Mouse (Mus musculus): ENCODE data around the gene Gm5431. TPM values are rescaled to one million over a fixed set of nuclear protein-coding genes. Genes with fewer than 3 reads are reported as not detected.
"Not testable (repeated sequence)": the region's sequence is repeated elsewhere in the genome, so short reads cannot be mapped to it uniquely, and the experiment has no call there.

Gene Gm5431
- total RNA-seq, 4 experiments from 2014 or later = 0.47 to 1.2 (median 0.90) TPM

- peak; percentile 77 for DNase-seq (ENCODE audit: low spot score)
Measured at GRCm38 (mm10) chr11:48871201-48871772, 30.7 kb downstream of the Gm5431 start, which contains the start of gene Irgm1. TSS of gene Irgm1 (minus strand) at chr11:48871683.

GRCm38 (mm10) chr11:48870781-48871180 lies 31.2 kb downstream of the Gm5431 start:
- DNase-seq (ENCODE audit: low spot score) = no peak

GRCm38 (mm10) chr11:48869380-48870110 lies 32.5 kb downstream of the Gm5431 start:
- DNase-seq (ENCODE audit: low spot score) = no peak

DNA sequence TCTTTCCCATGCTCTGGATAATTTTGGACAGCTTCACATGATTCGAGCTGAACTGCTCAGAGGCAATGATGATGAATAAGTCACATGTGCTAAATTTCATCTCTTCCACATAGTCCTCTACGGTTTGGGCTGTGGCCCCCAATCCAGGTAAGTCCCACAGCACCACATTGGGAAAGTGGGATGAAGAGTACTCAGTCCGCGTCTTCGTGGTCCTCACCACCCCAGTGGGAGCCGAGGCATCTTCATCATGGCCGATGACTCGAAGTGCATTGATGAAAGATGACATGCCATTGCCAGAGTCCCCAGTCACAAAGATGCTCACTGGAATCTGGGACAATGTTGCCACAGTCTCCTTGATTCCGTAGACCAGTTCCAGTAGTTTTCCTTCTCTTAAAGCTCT lies 35.5 kb downstream of the Gm5431 start:
- no peak for DNase-seq (ENCODE audit: low spot score)

DNA sequence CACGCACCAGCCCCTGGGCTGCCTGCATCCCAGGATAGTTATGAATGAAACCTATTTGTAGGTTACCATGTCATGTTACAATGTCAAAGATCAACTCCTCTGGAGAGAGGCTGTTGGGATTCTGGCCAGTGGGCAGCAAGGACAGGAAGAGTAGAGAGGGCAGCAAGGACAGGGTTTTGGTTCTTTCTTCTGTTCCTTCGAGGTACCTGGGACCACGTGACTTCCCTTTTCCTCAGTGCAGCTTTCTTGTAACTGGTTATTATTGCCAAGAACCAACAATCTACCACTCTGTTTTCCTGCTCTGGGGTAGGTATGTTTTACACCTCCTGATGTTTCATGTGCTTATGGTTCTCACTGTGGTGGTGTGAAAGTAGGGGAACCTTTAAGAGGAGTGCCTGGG lies 38.2 kb downstream of the Gm5431 start:
- DNase-seq (ENCODE audit: low spot score) = no peak

- no peak for DNase-seq (ENCODE audit: low spot score)
Measured at GRCm38 (mm10) chr11:48862784-48863319, 39.2 kb downstream of the Gm5431 start.

DNA sequence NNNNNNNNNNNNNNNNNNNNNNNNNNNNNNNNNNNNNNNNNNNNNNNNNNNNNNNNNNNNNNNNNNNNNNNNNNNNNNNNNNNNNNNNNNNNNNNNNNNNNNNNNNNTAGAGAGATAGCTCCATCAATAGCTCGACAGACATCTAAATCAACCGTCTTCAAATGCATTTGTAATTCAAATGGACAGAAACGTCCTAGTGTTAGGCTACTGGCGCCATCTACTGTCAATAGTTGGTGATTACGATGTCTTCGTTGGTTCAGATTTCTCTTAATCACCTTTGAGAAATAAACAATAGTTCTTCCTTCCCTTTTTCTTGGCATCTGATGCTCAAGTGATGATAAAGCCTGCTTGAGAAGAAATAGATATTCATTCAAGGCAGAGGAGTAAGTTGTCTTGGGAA lies 43.0 kb downstream of the Gm5431 start:
- peak; percentile 72 for DNase-seq (ENCODE audit: low spot score)

DNA sequence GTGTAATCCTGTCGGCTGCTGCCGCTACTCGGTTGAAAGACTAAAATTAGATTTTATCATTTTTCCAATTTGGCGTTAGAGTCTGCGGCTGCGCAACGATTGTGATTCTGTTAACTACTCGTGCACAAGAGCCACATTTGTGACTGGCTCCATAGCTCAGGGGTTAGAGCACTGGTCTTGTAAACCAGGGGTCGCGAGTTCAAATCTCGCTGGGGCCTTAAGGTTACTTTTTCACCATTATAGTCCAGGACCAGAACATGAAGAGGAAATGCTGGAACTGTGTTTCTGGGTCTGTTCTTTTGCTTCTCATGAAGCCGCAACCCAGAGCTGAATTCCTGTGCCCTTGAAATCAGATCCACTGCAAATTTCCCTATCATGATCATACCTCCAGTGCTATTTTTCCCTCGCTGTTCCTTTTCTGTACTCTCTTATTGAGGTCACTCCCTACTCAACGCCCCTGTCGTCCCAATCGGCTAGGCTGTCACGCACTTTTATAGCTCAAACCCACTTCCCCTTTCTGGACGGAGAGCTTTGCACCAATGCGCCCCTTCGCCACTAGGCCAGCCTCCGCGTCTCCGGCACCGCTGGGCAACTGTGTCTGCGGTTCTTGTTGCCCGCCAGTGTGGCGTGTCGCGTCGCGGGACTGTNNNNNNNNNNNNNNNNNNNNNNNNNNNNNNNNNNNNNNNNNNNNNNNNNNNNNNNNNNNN lies 48.4 kb downstream of the Gm5431 start:
- DNase-seq (ENCODE audit: low spot score) = peak; percentile 95

DNA sequence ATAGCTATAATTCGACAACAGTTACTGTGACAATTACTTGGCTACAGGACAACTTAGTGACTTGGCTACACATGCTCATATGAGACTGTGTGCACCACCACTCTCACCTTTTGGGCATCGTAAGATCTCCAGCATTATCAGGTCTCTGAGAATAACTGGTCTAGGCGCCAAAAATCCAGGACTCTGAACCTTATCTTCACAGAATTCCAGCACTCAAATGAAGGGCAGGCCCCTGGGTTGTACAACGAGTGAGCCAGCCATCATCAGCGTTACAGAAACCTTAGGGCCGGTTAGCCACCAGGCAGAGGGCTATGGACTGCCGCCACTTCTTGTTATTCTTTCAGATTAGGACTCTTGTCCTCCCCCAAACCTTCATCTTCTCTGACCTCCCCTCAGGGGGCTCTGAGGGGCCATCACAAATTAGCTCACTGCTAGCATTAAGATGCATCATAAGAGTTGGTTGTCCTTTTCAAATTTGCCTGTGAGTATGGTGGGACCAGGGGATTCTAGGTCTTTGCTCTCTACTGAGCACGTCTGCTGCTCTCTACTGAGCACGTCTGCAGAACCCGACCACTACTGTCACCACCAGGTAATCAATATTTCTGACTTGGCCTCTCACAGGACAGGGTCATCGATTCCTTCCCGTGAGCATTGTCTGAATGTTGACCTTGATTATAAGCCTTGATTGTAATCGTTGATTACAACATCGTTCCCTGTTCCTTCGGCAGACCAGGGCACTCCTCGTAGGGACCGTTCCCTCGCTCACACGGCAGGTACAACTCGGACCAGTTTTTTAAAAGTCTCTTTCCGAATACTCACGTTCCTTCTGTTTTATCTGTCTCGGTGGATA lies 49.2 kb downstream of the Gm5431 start:
- no peak for DNase-seq (ENCODE audit: low spot score)

DNA sequence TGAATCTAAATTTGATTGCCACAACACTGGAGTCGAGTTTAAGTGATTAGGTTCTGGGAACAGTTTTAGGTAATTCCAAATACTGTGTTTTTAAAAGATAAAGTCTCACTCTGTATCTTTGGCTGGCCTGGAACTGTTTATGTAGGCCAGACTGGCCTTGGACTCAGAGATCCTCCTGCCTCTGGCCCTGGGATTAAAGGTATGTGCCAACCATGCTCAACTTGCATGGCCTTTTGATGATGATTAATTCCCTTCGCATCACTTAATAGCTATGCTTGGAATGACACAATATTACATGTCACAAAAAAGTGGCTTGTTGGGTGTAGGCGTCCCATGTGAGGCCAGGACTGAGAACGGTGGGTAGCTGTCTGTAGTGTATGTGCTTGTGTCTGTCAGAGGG lies 49.8 kb downstream of the Gm5431 start:
- DNase-seq (ENCODE audit: low spot score) = no peak

DNA sequence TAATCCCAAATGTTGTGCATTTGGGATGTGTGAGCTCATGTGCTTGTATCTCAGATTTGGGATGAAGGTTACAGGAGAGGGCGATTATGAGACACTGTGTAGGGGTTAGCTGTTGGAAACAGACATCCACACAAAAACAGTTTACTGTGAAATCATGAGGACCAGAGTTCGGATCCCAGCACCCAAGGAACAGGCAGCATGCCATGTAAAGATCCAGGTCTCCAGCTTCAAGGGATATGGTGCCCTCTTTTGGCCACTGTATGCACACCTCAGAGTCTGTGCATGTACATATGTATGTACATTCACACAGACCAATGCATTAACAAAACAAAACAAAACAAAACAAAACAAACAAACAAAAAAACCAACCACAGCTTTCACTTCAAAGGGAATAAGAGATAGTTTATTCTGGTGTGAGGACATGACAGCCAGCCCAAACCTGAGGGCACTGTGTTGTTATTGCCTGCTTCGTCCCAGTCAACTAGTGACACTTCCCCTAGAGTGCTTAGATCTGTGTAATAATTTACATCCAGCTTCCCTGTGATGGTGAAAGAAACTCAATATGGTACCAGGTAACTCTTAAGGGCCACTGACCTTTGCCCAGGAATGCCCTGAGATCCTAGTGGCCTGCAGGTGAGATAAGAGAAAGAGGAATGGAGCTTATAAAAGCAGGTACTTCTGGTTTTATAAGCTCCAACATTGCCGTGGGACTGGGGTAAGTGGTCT lies 50.6 kb downstream of the Gm5431 start:
- no peak for DNase-seq (ENCODE audit: low spot score)

DNA sequence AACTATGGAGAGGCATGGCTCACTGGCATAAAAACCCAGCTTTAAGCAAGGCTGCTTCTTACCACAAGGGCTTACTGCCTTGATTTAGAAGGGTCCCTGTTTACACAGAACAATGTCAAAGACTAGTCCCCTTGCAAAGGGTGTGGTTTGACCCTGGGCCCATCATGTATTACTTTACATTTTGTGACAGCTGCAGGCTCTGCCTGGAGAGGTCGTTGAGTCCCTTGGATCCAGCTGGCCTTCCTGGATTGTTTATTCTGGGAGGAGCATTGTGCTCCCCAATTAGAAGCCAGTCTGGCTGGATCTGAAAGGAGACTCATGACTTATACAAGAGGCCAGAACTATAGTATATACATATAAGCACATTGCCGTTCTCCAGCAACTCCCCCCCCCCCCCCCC lies 51.8 kb downstream of the Gm5431 start:
- DNase-seq (ENCODE audit: low spot score) = no peak

DNA sequence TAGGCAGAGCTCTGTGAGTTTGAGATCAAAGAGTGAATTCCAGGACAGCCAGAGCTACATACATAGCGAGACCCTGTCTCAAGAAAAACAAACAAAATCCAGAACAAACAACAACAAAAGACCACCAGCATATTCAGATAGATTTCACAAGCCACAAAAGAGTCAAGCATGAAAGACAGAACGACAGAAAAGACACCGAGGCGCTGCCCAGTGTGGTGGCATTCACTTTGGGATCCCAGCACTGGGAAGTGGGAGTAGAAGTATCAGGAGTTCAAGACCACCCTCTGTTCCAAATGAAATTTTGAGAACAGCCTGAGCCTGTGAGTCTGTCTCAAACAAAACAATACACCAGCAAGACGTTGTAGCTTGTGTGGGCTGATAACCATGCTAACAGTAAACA lies 55.1 kb downstream of the Gm5431 start:
- no peak for DNase-seq (ENCODE audit: low spot score)

DNA sequence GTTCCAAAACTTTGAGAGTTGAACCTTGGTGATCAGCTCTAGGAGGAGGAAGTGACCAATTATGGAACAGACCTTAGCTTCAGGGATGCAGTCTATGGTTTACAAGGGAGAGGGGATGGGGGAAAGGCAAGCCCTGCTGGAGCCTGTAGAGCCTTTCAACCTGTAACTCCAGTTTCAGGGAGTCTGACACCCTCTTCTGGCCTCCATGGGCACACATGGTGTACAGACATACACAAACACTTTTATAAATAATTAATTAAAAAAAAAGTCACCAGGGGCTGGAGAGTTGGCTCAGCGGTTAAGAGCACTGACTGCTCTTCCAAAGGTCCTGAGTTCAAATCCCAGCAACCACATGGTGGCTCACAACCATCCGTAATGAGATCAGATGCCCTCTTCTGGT lies 55.7 kb downstream of the Gm5431 start:
- not testable (repeated sequence) for DNase-seq (ENCODE audit: low spot score)

- DNase-seq (ENCODE audit: low spot score) = no peak
Measured at GRCm38 (mm10) chr11:48845244-48845815, 56.7 kb downstream of the Gm5431 start.

GRCm38 (mm10) chr11:48844309-48844708 lies 57.7 kb downstream of the Gm5431 start:
- no peak for DNase-seq (ENCODE audit: low spot score)

DNA sequence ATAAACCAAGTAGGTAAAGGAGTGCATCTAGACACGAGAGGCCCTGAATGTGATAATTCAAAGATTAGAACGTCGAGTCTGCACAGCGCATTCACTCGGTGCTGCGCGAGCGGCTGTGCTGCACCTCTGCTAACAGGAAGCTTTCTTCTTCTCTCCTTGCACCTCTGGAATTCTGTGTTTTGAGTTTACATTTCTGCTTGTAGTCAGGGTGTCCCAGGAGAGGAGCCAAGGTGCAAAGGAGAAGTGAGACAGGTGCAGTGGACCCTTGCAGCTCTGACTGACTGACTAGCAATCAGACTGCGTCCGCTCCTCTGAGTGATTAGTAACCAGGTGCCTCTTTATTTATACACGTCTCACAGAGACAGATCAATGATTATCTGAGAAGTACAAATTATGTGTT lies 58.8 kb downstream of the Gm5431 start:
- no peak for DNase-seq (ENCODE audit: low spot score)

- no peak for DNase-seq (ENCODE audit: low spot score)
Measured at GRCm38 (mm10) chr11:48842378-48842792, 59.6 kb downstream of the Gm5431 start.

DNA sequence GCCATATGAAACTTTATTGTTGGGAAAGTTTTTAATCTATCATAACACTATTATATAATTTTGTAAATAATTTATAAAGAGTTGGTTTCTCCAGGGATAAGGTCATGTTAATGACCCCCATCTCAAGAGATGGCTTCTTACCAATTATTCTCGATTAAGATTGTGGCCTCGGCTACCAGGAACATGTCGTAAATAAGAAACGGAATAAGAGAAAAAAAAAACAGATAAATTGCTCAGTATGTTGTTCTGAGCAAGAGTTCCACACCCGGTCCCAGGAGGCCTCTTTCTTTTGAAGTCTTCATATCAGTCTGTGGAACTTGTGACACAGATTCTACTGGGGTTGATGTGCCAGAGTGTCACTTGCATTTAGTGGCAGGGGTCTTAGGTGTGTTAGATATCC lies 60.8 kb downstream of the Gm5431 start:
- no peak for DNase-seq (ENCODE audit: low spot score)

DNA sequence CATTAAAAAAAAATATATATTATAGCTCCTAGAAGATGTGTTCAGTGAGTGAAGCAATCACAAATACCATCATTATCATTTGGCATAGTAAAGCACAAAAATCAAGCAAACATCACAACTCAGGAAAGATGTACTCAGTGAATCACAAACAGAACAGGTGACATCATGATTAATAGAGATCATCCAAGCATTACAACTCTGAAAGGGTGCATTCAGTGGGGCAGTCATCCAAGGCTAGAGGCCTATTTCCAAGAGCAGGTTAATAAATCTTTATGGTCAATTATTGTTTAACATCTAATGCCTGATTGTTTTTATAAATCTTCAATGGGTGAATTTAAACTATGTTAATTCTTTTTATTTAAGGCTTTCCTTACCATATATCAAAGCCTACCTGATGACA lies 61.2 kb downstream of the Gm5431 start:
- no peak for DNase-seq (ENCODE audit: low spot score)
